Mouse (Mus musculus) Muller cell, postnatal 12 days (primary cell): Measurements from ENCODE around the gene Bloc1s6.

Experiments
- DNase-seq: peaks from one replicate; pipeline ENCODE4 v3.0.0-alpha.2; 2015; ENCODE audit errors: inconsistent ontology term

Gene Bloc1s6

GRCm38 (mm10) chr2:122737894-122738830 is at the start of gene Bloc1s6:
Bloc1s6 (plus strand) TSS chr2:122738503.
- DNase-seq = peak; percentile 88

DNA sequence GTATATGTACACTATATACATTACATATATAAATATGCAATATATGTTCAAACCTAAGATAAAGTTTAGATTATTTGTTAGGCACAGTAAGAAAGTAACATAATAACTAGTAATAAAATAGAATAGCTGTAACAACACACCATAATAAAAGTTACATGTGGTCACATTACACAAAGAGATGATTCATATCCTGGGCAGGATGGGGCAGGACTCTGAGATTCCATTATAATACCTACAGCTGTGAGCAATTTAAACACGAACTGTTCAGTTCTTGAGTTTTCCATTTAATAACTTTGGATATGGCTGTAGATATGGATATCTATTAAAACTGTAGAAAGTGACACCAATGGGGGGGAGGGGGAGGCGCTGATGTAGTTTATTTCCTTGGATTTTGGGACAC is 40.8 kb upstream of the Bloc1s6 start:
- DNase-seq = no peak

GRCm38 (mm10) chr2:122701012-122701411 is 37.3 kb upstream of the Bloc1s6 start:
- DNase-seq = no peak

- DNase-seq = no peak
Observed at GRCm38 (mm10) chr2:122701871-122702180, 36.5 kb upstream of the Bloc1s6 start.

DNA sequence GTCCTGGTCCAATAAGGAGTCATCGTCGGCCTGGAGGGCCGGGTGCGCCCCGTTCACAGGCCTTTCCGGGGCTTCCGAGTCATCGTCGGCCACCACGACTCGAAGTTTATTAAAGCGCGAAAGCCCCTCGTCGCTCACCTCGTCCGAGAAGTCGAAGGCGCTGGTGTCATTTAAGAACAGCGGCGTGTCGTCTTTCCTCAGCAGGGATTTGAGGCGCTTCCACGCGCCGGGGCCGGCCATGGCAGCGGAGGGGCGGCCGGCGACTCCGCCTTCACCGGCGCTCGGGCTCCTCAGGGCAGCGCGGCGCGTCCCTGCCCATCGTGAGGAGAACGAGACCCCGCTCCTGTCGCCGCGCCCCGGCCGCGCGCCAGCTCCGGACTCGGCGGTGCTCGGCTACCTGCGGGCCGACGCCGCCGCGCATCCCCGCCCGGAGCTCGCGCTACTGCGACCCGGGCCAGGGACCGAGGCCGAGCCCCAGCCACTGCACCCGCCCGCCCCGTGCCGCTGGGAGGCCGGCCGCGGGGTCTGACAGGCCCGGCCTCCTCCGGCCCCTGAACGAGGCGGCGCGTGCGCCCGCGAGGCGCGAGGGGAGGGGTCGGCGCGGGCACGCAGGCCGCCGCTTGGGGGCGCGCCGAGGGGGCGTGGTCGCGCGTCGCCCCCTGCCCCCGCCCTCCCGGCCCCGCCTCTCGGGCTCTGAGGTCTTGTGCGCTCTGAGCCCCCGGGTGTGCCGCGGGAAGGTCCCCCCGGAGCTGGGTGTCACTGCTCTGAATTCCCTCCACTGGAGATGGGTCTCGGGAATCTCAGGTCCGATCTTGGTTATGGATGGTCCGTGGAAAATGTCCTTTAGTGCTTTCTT is 35.9 kb upstream of the Bloc1s6 start, which contains the start of gene Slc30a4:
Gene Slc30a4 (minus strand): TSS at position 483 of the 856 bp plus-strand sequence.
- DNase-seq = peak; percentile 92

DNA sequence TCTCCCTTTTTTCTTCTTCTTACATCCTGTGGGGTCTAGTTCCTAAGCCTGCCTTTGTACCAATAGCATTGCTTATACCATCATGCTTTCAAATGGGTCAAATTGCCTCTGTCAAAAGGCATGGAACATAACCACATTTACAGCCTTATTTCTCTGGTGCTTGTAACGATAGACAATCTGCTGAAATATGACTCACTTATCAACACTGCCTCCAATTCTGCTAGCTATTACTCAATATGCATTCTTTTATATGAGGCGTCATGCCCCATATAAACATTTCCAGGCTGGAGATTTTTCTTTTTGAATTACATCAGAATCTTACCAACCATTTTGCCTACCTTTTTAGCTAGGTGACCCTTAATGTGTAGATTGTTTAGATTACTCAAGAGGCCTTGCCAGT is 33.7 kb upstream of the Bloc1s6 start:
- peak; percentile 58 for DNase-seq

- no peak for DNase-seq
Observed at GRCm38 (mm10) chr2:122708080-122708479, 30.2 kb upstream of the Bloc1s6 start.

DNA sequence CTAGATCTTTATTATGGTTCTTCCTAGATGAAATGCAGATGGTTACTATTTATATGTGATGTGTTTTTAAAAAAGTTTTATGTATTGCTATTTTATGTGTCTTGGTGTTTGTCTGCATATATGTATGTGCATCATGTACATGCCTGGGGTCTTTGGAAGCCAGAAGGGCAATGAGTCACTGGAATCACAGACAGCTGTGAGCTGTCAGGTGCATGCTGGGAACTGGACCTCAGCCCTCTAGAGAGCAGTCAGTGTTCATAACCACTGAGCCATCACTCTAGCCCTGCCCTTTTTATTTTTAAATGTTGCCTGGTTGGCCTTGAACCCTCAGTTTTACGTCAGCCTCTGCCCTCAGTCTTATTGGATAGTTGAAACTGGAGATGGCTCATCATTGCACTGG is 29.1 kb upstream of the Bloc1s6 start:
- DNase-seq = no peak

- DNase-seq = no peak
Observed at GRCm38 (mm10) chr2:122711911-122712310, 26.4 kb upstream of the Bloc1s6 start.

- DNase-seq = no peak
Observed at GRCm38 (mm10) chr2:122712848-122713247, 25.5 kb upstream of the Bloc1s6 start.

DNA sequence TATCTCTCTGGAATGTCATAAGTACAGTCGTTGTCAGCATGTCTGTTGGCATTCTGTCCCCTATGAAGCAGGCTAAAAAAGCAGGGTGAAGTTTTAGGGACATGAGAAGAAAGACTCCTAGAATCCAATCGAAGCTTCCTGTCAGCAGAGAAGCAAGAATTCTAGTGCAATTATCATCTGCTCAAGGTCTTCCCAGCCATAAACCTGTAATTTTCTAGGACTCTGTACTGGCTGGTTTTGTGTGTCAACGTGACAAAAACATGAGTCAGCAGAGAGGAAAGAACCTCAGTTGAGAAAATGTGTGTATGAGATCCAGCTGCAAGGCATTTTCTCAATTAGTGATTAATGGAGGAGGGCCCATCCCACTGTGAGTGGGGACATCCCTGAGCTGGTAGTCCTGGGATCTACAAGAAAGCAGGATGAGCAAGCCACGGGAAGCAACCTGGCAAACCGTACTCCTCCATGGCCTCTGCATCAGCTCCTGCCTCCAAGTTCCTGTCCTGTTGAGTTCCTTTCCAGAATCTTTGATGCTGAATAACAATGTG is 23.1 kb upstream of the Bloc1s6 start:
- no peak for DNase-seq

DNA sequence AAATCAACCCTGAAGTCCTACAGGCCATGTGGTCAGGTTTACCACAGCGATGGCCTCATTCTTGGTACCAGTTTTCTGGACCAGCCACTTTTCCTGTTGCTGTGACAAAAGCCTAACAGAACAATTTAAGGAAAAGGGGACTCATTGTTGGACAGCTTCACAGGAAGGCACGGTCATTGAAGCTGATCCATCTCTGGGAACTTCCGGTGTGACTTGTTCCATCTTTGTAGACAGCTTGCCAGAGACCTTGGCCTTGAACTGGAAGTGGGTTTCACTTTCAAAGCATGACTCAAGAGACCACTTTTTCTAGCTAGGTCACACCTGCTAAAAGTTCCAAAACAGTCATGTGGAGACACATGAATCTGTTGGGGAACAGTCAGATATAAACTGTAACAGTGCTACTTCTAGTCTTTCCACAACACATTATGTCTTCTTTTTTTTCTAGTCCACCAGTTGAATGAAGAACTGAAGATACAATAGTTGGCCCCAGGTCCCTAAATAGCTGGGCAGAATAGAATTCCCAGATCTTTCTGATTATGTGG is 21.9 kb upstream of the Bloc1s6 start:
- peak; percentile 76 for DNase-seq

DNA sequence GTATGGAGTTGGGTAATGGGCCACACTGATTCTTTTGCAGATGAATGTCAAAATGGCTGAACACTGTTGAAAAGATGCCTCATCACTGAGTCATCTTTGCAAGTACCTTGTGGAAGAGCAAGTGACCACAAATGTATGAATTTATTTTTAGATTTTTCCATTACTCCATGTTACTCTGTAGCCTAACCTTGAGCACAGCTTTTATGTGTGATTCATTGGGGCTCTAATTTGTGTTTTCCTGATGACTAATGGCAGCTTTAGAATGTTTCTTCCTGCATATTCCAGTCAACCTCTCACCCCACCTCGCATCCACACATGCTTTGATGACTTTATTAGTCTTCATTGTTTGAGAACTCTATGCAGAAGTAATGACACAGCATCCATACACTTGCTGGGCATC is 19.1 kb upstream of the Bloc1s6 start:
- peak; percentile 85 for DNase-seq

GRCm38 (mm10) chr2:122720564-122720963 is 17.7 kb upstream of the Bloc1s6 start:
- no peak for DNase-seq

DNA sequence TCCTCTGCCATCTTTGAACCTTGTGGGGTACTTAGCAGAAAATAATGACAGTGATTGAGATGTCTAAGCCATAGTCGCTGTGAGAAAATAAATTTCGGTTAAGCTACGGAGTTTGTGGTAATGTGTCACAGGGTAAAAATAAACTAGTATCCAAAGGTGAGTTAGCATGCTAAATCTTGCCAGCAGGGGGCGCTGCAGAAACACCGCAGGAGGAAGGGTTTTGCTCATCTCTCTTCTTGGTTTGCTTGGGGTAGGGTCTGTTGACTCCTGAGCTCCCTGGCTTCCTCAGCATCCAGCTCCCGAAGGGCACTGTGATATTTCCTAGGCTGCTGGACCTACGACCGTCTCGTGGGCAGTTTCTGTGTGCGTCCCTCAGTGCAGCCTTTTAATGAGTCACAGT is 12.7 kb upstream of the Bloc1s6 start:
- DNase-seq = no peak

DNA sequence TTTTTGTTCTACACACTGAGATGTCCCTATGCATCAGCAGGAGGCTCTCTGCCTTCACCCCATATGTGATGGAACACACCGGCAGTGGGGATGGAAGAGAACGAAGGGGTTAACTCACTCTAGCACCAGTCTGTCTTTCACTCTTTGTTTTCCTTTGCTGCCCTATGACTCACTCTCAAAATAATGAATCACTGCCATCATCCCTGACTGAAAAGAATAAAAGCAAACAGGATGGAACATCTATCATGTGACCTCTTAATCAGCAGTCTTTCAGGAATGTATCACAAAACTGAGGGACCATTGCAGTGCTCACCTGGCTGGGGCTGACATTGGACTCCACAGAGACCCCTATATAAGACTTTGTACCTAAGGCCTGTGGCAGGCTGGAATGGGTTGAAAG is 6.8 kb upstream of the Bloc1s6 start:
- DNase-seq = peak; percentile 91

GRCm38 (mm10) chr2:122739023-122739422 is 720 bp downstream of the Bloc1s6 start:
- no peak for DNase-seq

DNA sequence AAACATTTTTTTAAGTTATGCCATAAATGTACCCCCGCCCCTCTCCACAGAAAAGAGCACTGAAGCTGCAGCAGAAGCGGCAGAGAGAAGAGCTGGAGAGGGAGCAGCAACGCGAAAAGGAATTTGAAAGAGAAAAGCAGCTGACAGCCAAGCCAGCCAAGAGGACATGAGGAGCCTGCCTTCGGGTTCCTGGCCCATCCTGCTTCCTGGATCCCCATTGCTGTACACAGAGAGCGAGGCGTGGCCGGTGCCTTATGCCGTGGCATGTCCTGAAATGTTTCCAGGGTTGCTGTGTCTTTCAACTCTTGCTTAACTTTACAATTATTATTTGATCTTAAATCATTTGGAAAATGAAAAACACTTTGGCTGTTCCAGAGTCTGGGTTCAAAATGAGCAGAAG is 8.2 kb downstream of the Bloc1s6 start:
- DNase-seq = no peak

- peak; percentile 33 for DNase-seq
Observed at GRCm38 (mm10) chr2:122753739-122754343, 15.5 kb downstream of the Bloc1s6 start.

DNA sequence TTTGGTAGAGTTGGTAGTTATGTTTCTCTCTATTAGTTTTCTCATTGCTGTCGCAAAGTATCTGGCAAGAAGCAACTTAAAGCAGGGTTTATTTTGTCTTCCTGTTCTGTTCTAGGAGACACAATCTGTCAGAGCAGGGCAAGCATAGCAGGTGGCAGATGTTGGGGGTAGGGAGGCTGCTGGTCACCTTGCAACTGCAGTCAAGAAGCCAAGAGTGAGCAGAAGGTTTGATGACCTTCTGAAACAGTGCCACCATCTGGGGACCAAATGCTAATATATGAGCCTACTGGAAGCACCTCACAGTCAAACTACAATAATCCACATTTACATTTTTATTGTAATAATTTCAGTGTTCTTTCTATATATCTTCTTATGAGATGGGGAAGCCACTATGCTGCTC is 21.5 kb downstream of the Bloc1s6 start:
- DNase-seq = no peak

GRCm38 (mm10) chr2:122762991-122763390 is 24.7 kb downstream of the Bloc1s6 start:
- DNase-seq = no peak

- no peak for DNase-seq
Observed at GRCm38 (mm10) chr2:122764526-122764925, 26.2 kb downstream of the Bloc1s6 start.
